Mouse (Mus musculus) kidney, embryonic 15.5 days (tissue): ENCODE data around the gene Casp7. TPM values are rescaled to one million over a fixed set of nuclear protein-coding genes. Genes with fewer than 3 reads are reported as not detected.
"Not testable (repeated sequence)": the region's sequence is repeated elsewhere in the genome, so short reads cannot be mapped to it uniquely, and the experiment has no call there.

Source experiments
- ATAC-seq: fragments of 200-750 bp; cut with Nextera tagmentation; replicated peaks from 2 replicates; pipeline ENCODE4 v1.8.0; 2017; ENCODE audit warnings: moderate TSS enrichment; ENCODE audit not compliant: low FRiP score
- H3K27ac ChIP-seq: fragments of 300-500 bp; sonication (generic); 2 replicates; pipeline ENCODE4 v1.5.1; 2015; ENCODE audit warnings: mild to moderate bottlenecking, inconsistent platforms
- H3K27me3 ChIP-seq: fragments of 300-500 bp; sonication (generic); 2 replicates; pipeline ENCODE4 v1.6.1; 2015; ENCODE audit warnings: inconsistent platforms
- H3K36me3 ChIP-seq: fragments of 300-500 bp; sonication (generic); 2 replicates; pipeline ENCODE4 v1.6.1; 2015; ENCODE audit warnings: inconsistent platforms
- H3K4me1 ChIP-seq: fragments of 300-500 bp; sonication (generic); 2 replicates; pipeline ENCODE4 v1.6.1; 2015; ENCODE audit warnings: inconsistent platforms
- H3K4me2 ChIP-seq: fragments of 300-500 bp; sonication (generic); 2 replicates; pipeline ENCODE4 v1.6.1; 2015; ENCODE audit warnings: moderate library complexity, mild to moderate bottlenecking, inconsistent platforms
- H3K4me3 ChIP-seq: fragments of 300-500 bp; sonication (generic); replicated peaks from 2 replicates; pipeline ENCODE4 v1.5.1; 2015; ENCODE audit warnings: mild to moderate bottlenecking, inconsistent platforms
- H3K9ac ChIP-seq: fragments of 300-500 bp; sonication (generic); 2 replicates; pipeline ENCODE4 v1.6.1; 2015; ENCODE audit warnings: mild to moderate bottlenecking, inconsistent platforms
- H3K9me3 ChIP-seq: fragments of 300-500 bp; sonication (generic); replicated peaks from 2 replicates; pipeline ENCODE4 v1.6.1; 2016; ENCODE audit warnings: inconsistent platforms
- WGBS: fragments of 180-500 bp; shearing (Covaris S2); methylation state at CpG from one replicate; pipeline ENCODE4 v1.1.7; 2015; ENCODE audit warnings: mixed read lengths; 5-methylcytosine and 5-hydroxymethylcytosine counted together
- polyA plus RNA-seq: library from polyadenylated mRNA; unstranded; fragments of >200 nt; fragmentation: Nextera tagmentation; extraction: Ambion mirVana; gene quantifications from 2 replicates; pipeline ENCODE4 v1.2.1, GENCODE M21; 2015

Casp7 gene
- polyA plus RNA-seq, 1 experiment from 2014 or later: 26.1 TPM

GRCm38 (mm10) chr19:56405824-56406223, 8.9 kb downstream of the Casp7 start:
- Histone ChIP-seq H3K36me3 (peaks cover 50% of the 10 kb centered on the region), H3K4me2 (no peak overlapping the region), H3K4me1 (no peaks in the 10 kb centered on the region), H3K9me3 (no peaks in the 10 kb centered on the region), H3K27ac (no peak overlapping the region), H3K9ac (no peak overlapping the region), H3K27me3 (no peaks in the 10 kb centered on the region), H3K4me3 (no peak overlapping the region)
- no peak for ATAC-seq
- WGBS: 92% methylated on average over 4 of the region's 4 CpGs

- Histone ChIP-seq H3K36me3 (peaks cover 50% of the 10 kb centered on the region), H3K9ac (no peak overlapping the region), H3K4me2 (no peak overlapping the region), H3K27me3 (no peaks in the 10 kb centered on the region), H3K4me1 (no peaks in the 10 kb centered on the region), H3K4me3 (no peak overlapping the region), H3K9me3 (no peaks in the 10 kb centered on the region), H3K27ac (no peak overlapping the region)
- ATAC-seq: no peak
- 89% methylated on average over 7 of the region's 7 CpGs for WGBS
Observed at GRCm38 (mm10) chr19:56406581-56406980, 9.7 kb downstream of the Casp7 start.

DNA sequence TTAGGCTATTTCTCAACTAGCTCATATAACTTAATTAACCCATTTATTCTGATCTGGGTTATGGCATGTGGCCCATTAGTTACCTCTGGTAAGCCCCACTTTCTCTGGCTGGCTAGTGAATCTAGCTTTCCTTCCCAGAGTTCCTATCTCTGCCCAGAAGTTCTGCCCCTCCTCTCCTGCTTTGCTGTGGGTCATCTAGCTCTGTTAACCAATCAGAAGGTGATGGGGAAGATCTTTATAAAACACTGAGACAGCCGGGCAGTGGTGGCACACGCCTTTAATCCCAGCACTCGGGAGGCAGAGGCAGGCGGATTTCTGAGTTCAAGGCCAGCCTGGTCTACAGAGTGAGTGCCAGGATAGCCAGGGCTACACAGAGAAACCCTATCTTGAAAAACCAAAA, 13.0 kb downstream of the Casp7 start:
- H3K36me3 ChIP-seq: peaks cover 41% of the 10 kb centered on the region
- H3K4me3 ChIP-seq, H3K4me1 ChIP-seq, ATAC-seq, H3K9me3 ChIP-seq, H3K27ac ChIP-seq, H3K27me3 ChIP-seq, H3K4me2 ChIP-seq, H3K9ac ChIP-seq: not testable (repeated sequence)
- WGBS: 94% methylated on average over 4 of the region's 4 CpGs

- Histone ChIP-seq H3K4me3 (no peak overlapping the region), H3K9ac (no peak overlapping the region), H3K9me3 (no peaks in the 10 kb centered on the region), H3K36me3 (no peaks in the 10 kb centered on the region), H3K4me2 (no peak overlapping the region), H3K27ac (no peak overlapping the region), H3K4me1 (peaks cover 7% of the 10 kb centered on the region), H3K27me3 (no peaks in the 10 kb centered on the region)
- 81% methylated on average over 4 of the region's 4 CpGs for WGBS
- no peak for ATAC-seq
Observed at GRCm38 (mm10) chr19:56418404-56418803, 21.5 kb downstream of the Casp7 start.

DNA sequence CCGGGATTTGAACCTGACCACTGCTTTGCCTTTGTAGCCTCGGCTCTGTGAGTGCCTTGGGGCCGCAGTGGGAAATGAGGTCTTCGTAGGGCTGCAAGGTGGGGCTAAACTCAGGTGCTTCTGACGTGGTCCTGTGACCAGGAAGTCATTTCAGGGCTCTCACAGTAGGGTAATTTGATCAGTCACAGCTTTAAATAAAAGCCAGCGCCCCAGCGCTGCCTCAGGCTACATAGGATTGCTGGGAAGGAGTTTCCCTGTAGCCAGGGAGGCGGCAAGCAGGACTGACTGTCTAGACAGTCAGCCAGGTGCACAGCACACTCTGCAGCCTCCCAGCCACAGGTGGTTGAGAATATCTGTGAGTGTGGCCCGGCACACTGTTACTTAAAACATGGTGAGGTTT, 22.5 kb downstream of the Casp7 start:
- WGBS: 50% methylated on average over 9 of the region's 9 CpGs
- Histone ChIP-seq H3K4me1 (peaks cover 17% of the 10 kb centered on the region), H3K27ac (no peak overlapping the region), H3K9ac (no peak overlapping the region), H3K4me3 (no peak overlapping the region), H3K4me2 (no peak overlapping the region), H3K36me3 (no peaks in the 10 kb centered on the region), H3K27me3 (no peaks in the 10 kb centered on the region), H3K9me3 (no peaks in the 10 kb centered on the region)
- ATAC-seq: no peak

DNA sequence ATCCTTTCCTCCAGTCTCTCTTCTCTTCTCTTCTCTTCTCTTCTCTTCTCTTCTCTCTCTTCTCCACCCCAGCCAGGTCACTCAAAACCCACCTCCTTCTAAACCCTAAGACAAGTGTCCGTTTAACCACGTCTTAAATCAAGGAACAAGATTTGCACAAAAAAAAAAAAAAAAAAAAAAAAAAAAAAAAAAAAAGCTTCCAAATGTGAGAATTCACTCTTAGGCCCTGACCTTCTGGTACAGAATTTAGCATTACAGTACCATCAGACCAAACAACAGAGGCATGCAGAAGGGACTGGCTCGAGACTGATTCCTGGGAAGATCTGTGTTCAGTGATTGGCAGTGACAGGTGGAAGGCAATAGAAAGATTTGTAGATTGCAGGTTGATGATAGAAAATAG, 23.4 kb downstream of the Casp7 start:
- Histone ChIP-seq H3K4me2 (no peak overlapping the region), H3K9ac (no peak overlapping the region), H3K36me3 (peaks cover 2% of the 10 kb centered on the region; the same call in 1 of the 2 replicates), H3K27ac (no peak overlapping the region), H3K27me3 (no peaks in the 10 kb centered on the region), H3K4me3 (no peak overlapping the region), H3K4me1 (peaks cover 21% of the 10 kb centered on the region), H3K9me3 (no peaks in the 10 kb centered on the region)
- 94% methylated on average over 3 of the region's 3 CpGs for WGBS
- no peak for ATAC-seq

DNA sequence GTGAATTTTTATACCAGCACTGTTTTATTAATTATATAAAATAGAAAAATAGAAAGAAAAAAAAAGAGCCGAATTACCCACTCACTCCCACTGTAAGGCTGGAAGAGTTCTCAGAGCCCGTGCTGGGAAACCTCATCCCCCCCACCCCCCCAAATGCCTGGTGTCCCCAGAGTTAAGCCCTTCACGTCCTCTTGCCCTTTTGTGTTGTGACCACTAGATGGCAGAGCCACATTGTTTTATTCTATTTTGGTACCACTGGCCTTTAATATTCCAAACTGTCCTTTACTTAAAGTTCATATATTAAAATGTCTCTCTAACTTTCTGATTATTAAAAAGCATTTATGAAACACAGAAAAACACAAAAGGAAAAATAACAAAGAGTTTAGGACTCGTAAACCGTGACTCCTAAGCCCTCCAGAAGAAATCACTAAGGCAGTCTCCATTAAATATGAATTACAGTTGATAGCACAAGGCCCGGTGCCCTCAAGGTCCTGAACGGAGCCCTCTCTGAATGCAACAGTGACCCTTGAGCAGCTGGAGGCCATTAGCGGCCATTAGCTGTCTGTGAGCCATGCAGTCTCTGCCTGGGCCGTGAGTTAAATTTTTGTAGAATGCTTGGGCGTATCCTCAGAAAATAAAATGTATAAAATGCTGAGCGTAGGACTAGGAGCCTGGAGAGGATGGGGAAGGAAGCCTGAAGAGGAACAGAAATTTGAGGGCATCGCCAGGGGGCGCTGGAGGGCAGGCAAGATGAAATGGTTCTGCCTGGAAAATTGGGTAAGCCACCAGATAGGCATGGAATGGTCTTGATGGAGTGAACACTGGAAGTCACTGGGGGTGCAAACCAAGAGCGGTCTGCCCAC, 25.8 kb downstream of the Casp7 start:
- Histone ChIP-seq H3K27ac (peak overlapping the region; percentile 61), H3K27me3 (no peaks in the 10 kb centered on the region), H3K9me3 (no peaks in the 10 kb centered on the region), H3K36me3 (peaks cover 2% of the 10 kb centered on the region; the same call in 1 of the 2 replicates), H3K4me1 (peaks cover 21% of the 10 kb centered on the region), H3K4me2 (peak overlapping the region; percentile 20; the same call in 1 of the 2 replicates), H3K4me3 (no peak overlapping the region), H3K9ac (no peak overlapping the region)
- WGBS: 18% methylated on average over 14 of the region's 14 CpGs
- ATAC-seq: peak; percentile 64

GRCm38 (mm10) chr19:56423370-56423769, 26.4 kb downstream of the Casp7 start:
- 46% methylated on average over 12 of the region's 12 CpGs for WGBS
- H3K9me3 ChIP-seq: no peaks in the 10 kb centered on the region
- no peaks in the 10 kb centered on the region for H3K27me3 ChIP-seq
- peak overlapping the region; percentile 18 for H3K27ac ChIP-seq
- no peak overlapping the region for H3K4me3 ChIP-seq
- no peak overlapping the region for H3K9ac ChIP-seq
- H3K4me2 ChIP-seq: peak overlapping the region; percentile 20; the same call in 1 of the 2 replicates
- peak; percentile 27; the same call in 1 of the 2 replicates for ATAC-seq
- peaks cover 2% of the 10 kb centered on the region; the same call in 1 of the 2 replicates for H3K36me3 ChIP-seq
- peaks cover 21% of the 10 kb centered on the region for H3K4me1 ChIP-seq

DNA sequence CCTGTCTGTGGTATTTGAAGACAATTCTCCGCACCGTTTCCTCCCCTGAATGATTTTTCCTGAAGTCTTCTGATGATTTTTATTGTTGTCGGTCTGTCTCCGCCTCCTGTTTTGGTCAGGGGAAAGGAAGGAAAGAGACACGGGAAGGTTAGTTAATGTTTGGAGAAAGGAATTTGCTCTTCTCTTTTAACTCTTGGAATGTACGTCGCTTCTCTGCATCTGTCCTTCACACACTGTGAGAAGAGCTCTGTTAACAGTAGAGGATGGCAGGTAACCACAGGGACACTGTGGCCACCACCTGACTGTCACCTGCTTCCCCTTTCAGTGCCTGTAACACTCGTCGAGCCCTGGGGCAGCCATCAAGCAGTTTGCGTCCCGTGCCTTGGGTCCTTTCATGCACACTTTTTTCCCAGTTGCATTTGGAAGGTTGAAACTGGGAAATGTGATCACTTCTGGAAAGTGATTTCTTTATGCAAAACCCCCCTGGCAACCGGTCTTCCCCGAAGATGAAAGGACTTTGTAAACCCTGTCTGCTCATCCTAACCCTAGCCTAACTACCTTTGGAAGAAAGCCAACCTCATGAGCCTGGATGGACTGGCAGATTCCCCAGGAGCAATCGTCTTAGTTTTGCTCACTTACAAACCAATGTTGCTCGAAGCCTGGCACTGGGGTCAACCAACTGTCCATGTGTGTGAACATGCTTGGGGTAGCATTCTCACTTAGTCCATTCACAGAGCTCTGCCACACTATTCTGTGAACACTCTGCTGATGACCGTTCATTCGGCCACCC, 27.9 kb downstream of the Casp7 start:
- no peak overlapping the region for H3K4me2 ChIP-seq
- WGBS: 79% methylated on average over 17 of the region's 17 CpGs
- ATAC-seq: no peak
- H3K9ac ChIP-seq: no peak overlapping the region
- no peak overlapping the region for H3K4me3 ChIP-seq
- no peak overlapping the region for H3K27ac ChIP-seq
- no peaks in the 10 kb centered on the region for H3K27me3 ChIP-seq
- no peaks in the 10 kb centered on the region for H3K9me3 ChIP-seq
- H3K36me3 ChIP-seq: peaks cover 2% of the 10 kb centered on the region; the same call in 1 of the 2 replicates
- H3K4me1 ChIP-seq: peaks cover 21% of the 10 kb centered on the region

DNA sequence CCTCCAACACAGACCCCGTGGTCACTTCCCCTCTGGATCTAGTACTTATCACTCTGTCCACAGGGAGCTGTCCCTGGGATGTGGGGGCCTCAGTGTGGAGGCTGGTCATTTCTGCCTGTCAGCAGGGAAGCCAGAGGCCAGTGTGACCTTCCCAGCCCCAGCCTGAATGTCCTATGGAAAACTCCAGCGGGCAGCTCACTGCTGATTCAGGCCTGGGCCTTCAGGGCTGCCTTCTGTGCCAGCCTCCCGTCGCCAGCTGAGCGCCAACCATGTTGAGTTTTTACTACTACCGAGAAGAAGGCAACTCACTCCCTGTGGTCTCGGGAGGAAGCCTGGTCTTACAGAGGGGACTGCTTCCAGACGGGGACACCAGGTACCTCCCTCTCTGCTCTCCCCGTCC, 28.6 kb downstream of the Casp7 start:
- H3K9ac ChIP-seq: no peak overlapping the region

GRCm38 (mm10) chr19:56430369-56430768, 33.4 kb downstream of the Casp7 start:
- Histone ChIP-seq H3K27ac (no peak overlapping the region), H3K27me3 (no peaks in the 10 kb centered on the region), H3K9me3 (no peaks in the 10 kb centered on the region), H3K4me2 (no peak overlapping the region), H3K9ac (no peak overlapping the region), H3K36me3 (peaks cover 18% of the 10 kb centered on the region), H3K4me3 (no peak overlapping the region), H3K4me1 (peaks cover 10% of the 10 kb centered on the region)
- ATAC-seq: no peak
- WGBS: 55% methylated on average over 8 of the region's 8 CpGs

More for the DNA sequence above, 28.6 kb downstream of the Casp7 start:
- H3K36me3 ChIP-seq: peaks cover 2% of the 10 kb centered on the region; the same call in 1 of the 2 replicates
- ATAC-seq: no peak
- WGBS: 77% methylated on average over 9 of the region's 9 CpGs
- H3K27me3 ChIP-seq: no peaks in the 10 kb centered on the region
- no peak overlapping the region for H3K27ac ChIP-seq
- no peak overlapping the region for H3K4me3 ChIP-seq
- H3K9me3 ChIP-seq: no peaks in the 10 kb centered on the region
- H3K4me1 ChIP-seq: peaks cover 21% of the 10 kb centered on the region
- H3K4me2 ChIP-seq: no peak overlapping the region

- H3K27me3 ChIP-seq: no peaks in the 10 kb centered on the region
- ATAC-seq: no peak
- WGBS: 44% methylated on average over 10 of the region's 10 CpGs
- H3K4me2 ChIP-seq: no peak overlapping the region
- no peak overlapping the region for H3K4me3 ChIP-seq
- H3K36me3 ChIP-seq: peaks cover 33% of the 10 kb centered on the region
- peaks cover 13% of the 10 kb centered on the region for H3K4me1 ChIP-seq
- H3K27ac ChIP-seq: no peak overlapping the region
- no peak overlapping the region for H3K9ac ChIP-seq
- H3K9me3 ChIP-seq: no peaks in the 10 kb centered on the region
Observed at GRCm38 (mm10) chr19:56432706-56433105, 35.8 kb downstream of the Casp7 start.
